9 mouse cellular contexts compared by ENCODE assay signal in the genomic region with DNA sequence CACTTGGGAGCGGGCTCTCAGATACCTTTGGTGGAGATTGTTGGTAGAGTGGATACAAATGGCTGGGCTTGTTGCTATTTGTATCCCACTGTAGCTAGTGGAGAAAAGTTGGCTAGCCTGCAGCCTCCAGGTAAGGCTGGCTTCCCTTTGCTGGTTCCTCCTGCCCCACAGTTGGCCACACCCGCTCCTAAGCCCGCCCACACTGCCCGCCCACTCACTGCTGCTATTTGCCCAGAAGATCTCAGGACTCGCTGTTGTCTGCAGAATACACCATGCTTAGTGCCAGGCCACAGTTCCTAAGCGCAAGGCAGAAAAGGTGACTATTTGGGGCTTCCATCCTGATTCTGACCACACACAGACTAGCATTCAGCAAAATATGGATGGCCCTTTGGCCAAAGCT. TPM values are rescaled to one million over a fixed set of nuclear protein-coding genes. Genes with fewer than 3 reads are reported as not detected.
DNase-seq lines count a peak whose midpoint lies in the region; ATAC-seq lines count a peak whose summit lies in the region.
"Had no signal": no experiment of that assay in that cellular context is flagged by ENCODE, and none has a peak within 500 bp of the region (broad histone marks: within the 10 kb centered on the region; RNA-seq: fewer than 3 reads in every experiment).

No protein-coding gene starts in this region.

- peak overlapping the region; percentile 22 for H3K4me2 ChIP-seq in liver, embryonic 11.5 days

- 0 out of 2 replicates have a peak overlapping the region, but pooled peaks have one; percentile 25 for H3K9ac ChIP-seq in liver, embryonic 11.5 days (ENCODE audit: low read depth, low read length)

- peaks cover 11% of the 10 kb centered on the region for H3K27me3 ChIP-seq in liver, embryonic 11.5 days (replicated peaks; ENCODE audit: control insufficient read depth, insufficient read depth, low read length)

- no peaks in the 10 kb centered on the region for H3K9me3 ChIP-seq in liver, embryonic 11.5 days (ENCODE audit: control insufficient read depth, low read length)

- ATAC-seq in liver, embryonic 11.5 days (replicated peaks; ENCODE audit: low FRiP score): peak; percentile 50; the same call in 1 of the 2 replicates

- no peak overlapping the region for H3K4me3 ChIP-seq in liver, embryonic 11.5 days (ENCODE audit: low read depth, low read length)

- 15% methylated on average over 6 of the region's 6 CpGs for WGBS in liver, embryonic 11.5 days

- no peak overlapping the region for H3K27ac ChIP-seq in liver, embryonic 11.5 days (ENCODE audit: low read depth, low read length)

- no peaks in the 10 kb centered on the region for H3K36me3 ChIP-seq in liver, embryonic 11.5 days (ENCODE audit: control insufficient read depth, insufficient read depth, low read length)

- H3K4me1 ChIP-seq in liver, embryonic 11.5 days (replicated peaks; ENCODE audit: control insufficient read depth, insufficient read depth, low read length): peaks cover 45% of the 10 kb centered on the region

- peak; percentile 60 for DNase-seq in adrenal gland, adult 2 months
- no peak for DNase-seq in adrenal gland, adult 8-10 months
- peak; percentile 32 for DNase-seq in ovary, adult 18-20 months (ENCODE audit: low spot score)
- no peak for DNase-seq in ovary, postnatal 14 days (ENCODE audit: low spot score)
- DNase-seq in induced T-regulatory cell, adult 2 months (ENCODE audit: low read depth): peak; percentile 86
- no peak for DNase-seq in liver, embryonic 11.5 days (ENCODE audit: low spot score)
- peak; percentile 58 for DNase-seq in spleen, adult 12 weeks (ENCODE audit: low spot score)
- DNase-seq in frontal cortex, postnatal 10 days (ENCODE audit: low spot score in 2 of 2): no peak

RNA-seq across cellular contexts. Expression of a gene that starts 5.0 kb away (rescaled TPM):
- total RNA-seq in adrenal gland, adult 2 months (2021): 100 to 1,000 TPM; 173 to 286 TPM
- polyA plus RNA-seq in adrenal gland, adult 2 months (2012; rRNA removed): 103 and 104 TPM in 2 replicates
- total RNA-seq in adrenal gland, adult 8-10 months (2022): 100 to 1,000 TPM; 185 to 240 (median 215) TPM
- 86.1 and 90.8 TPM in 2 replicates for polyA plus RNA-seq in liver, embryonic 11.5 days (2014; fragmentation: Nextera tagmentation; extraction: Ambion mirVana)

RNA-seq across cellular contexts. Expression of a gene that starts 8.1 kb away (rescaled TPM):
- total RNA-seq in adrenal gland, adult 2 months (2021): 10 to 100 TPM; 14.4 to 18.9 TPM
- polyA plus RNA-seq in adrenal gland, adult 2 months (2012; rRNA removed): 24.2 and 27.4 TPM in 2 replicates
- 10 to 100 TPM; 12.2 to 24.6 (median 21.1) TPM for total RNA-seq in adrenal gland, adult 8-10 months (2022)
- polyA plus RNA-seq in liver, embryonic 11.5 days (2014; fragmentation: Nextera tagmentation; extraction: Ambion mirVana): 5.6 and 5.9 TPM in 2 replicates

RNA-seq across cellular contexts. Expression of a gene that starts 15.6 kb away (rescaled TPM):
- total RNA-seq in adrenal gland, adult 2 months (2021): 1 to 10 TPM; 2.0 to 3.4 TPM
- 1.3 and 2.3 TPM in 2 replicates for polyA plus RNA-seq in adrenal gland, adult 2 months (2012; rRNA removed)
- total RNA-seq in adrenal gland, adult 8-10 months (2022): 1 to 10 TPM; 2.0 to 4.5 (median 4.0) TPM
- polyA plus RNA-seq in liver, embryonic 11.5 days (2014; fragmentation: Nextera tagmentation; extraction: Ambion mirVana): 0.32 and 0.34 TPM in 2 replicates
- polyA plus RNA-seq: embryonic facial prominence, embryonic 11.5 days had no signal

RNA-seq across cellular contexts. Expression of a gene that starts 25.4 kb away (rescaled TPM):
- total RNA-seq in adrenal gland, adult 2 months (2021): 10 to 100 TPM in 1 of 2 experiments, 1 to 10 TPM in 1; 6.4 to 12.3 TPM
- polyA plus RNA-seq in adrenal gland, adult 2 months (2012; rRNA removed): 32.6 and 33.3 TPM in 2 replicates
- 10 to 100 TPM in 2 of 4 experiments, 1 to 10 TPM in 2; 5.2 to 11.5 (median 10.5) TPM for total RNA-seq in adrenal gland, adult 8-10 months (2022)
- 0.19 and 0.43 TPM in 2 replicates for polyA plus RNA-seq in liver, embryonic 11.5 days (2014; fragmentation: Nextera tagmentation; extraction: Ambion mirVana)

RNA-seq across cellular contexts. Expression of a gene that starts 35.3 kb away (rescaled TPM):
- total RNA-seq in adrenal gland, adult 2 months (2021): under 1 TPM in 1 of 2 experiments, not detected in 1; 0.62 TPM
- polyA plus RNA-seq in adrenal gland, adult 2 months (2012; rRNA removed): 1.9 TPM in 2 replicates
- 1 to 10 TPM in 1 of 4 experiments, under 1 TPM in 3; 0.24 to 1.1 (median 0.64) TPM for total RNA-seq in adrenal gland, adult 8-10 months (2022)
- polyA plus RNA-seq in liver, embryonic 11.5 days (2014; fragmentation: Nextera tagmentation; extraction: Ambion mirVana): 0.26 and 0.56 TPM in 2 replicates

Comparison
In these comparisons a context has a peak if more than half of its experiments do, and no peak if none do; other contexts are left out.
1. DNase-seq: peak in adrenal gland, adult 2 months (single experiment), ovary, adult 18-20 months (single experiment), induced T-regulatory cell, adult 2 months (single experiment) and spleen, adult 12 weeks (single experiment); none in adrenal gland, adult 8-10 months (single experiment), ovary, postnatal 14 days (single experiment), liver, embryonic 11.5 days (single experiment) and frontal cortex, postnatal 10 days (0 of 2).